Mouse (Mus musculus): ENCODE data around the gene Creb3l1. TPM values are rescaled to one million over a fixed set of nuclear protein-coding genes. Genes with fewer than 3 reads are reported as not detected.

Gene Creb3l1
- polyA plus RNA-seq, 1 experiment from 2014 or later: 1.9 TPM

- no peak for DNase-seq (ENCODE audit: low spot score)
- Histone ChIP-seq H3K4me3 (no peak overlapping the region), H3K27me3 (ENCODE audit: insufficient read depth, poor library complexity, severe bottlenecking) (no peaks in the 10 kb centered on the region), H3K36me3 (peaks cover 79% of the 10 kb centered on the region), H3K27ac (peak overlapping the region; percentile 56; the same call in 1 of the 2 replicates), H3K4me1 (replicated peaks) (peaks cover 71% of the 10 kb centered on the region), H3K9me3 (no peaks in the 10 kb centered on the region)
- 90% methylated on average over 7 of the region's 7 CpGs for WGBS
Measured at GRCm38 (mm10) chr2:91936154-91936553, 88.1 kb downstream of the Creb3l1 start.

GRCm38 (mm10) chr2:91934826-91935525, 89.3 kb downstream of the Creb3l1 start:
- no peak overlapping the region for H3K4me3 ChIP-seq
- peaks cover 70% of the 10 kb centered on the region for H3K36me3 ChIP-seq
- WGBS: 86% methylated on average over 9 of the region's 9 CpGs
- peak overlapping the region; percentile 53; the same call in 1 of the 2 replicates for H3K27ac ChIP-seq
- peaks cover 75% of the 10 kb centered on the region for H3K4me1 ChIP-seq (replicated peaks)
- no peak for DNase-seq (ENCODE audit: low spot score)
- no peaks in the 10 kb centered on the region for H3K9me3 ChIP-seq
- H3K27me3 ChIP-seq (ENCODE audit: insufficient read depth, poor library complexity, severe bottlenecking): no peaks in the 10 kb centered on the region

- peak overlapping the region; percentile 100 for H3K27ac ChIP-seq
- H3K4me3 ChIP-seq: peak overlapping the region; percentile 82
- H3K27me3 ChIP-seq (ENCODE audit: insufficient read depth, poor library complexity, severe bottlenecking): no peaks in the 10 kb centered on the region
- H3K9me3 ChIP-seq: no peaks in the 10 kb centered on the region
- 62% methylated on average over 8 of the region's 8 CpGs for whole genome bisulfite sequencing
- DNase-seq (ENCODE audit: low spot score): no peak
- H3K36me3 ChIP-seq: peaks cover 70% of the 10 kb centered on the region
- peaks cover 79% of the 10 kb centered on the region for H3K4me1 ChIP-seq (replicated peaks)
Measured at GRCm38 (mm10) chr2:91934016-91934415, 90.3 kb downstream of the Creb3l1 start.

- peaks cover 70% of the 10 kb centered on the region for H3K36me3 ChIP-seq
- WGBS: 17% methylated on average over 9 of the region's 9 CpGs
- H3K4me3 ChIP-seq: peak overlapping the region; percentile 82
- peaks cover 84% of the 10 kb centered on the region for H3K4me1 ChIP-seq (replicated peaks)
- no peaks in the 10 kb centered on the region for H3K27me3 ChIP-seq (ENCODE audit: insufficient read depth, poor library complexity, severe bottlenecking)
- H3K27ac ChIP-seq: peak overlapping the region; percentile 100
- peak; percentile 51 for DNase-seq (ENCODE audit: low spot score)
- no peaks in the 10 kb centered on the region for H3K9me3 ChIP-seq
Measured at GRCm38 (mm10) chr2:91933471-91933870, 90.8 kb downstream of the Creb3l1 start.

- no peak for DNase-seq (ENCODE audit: low spot score)
- Histone ChIP-seq H3K4me3 (peak overlapping the region; percentile 82), H3K27ac (peak overlapping the region; percentile 100), H3K27me3 (ENCODE audit: insufficient read depth, poor library complexity, severe bottlenecking) (no peaks in the 10 kb centered on the region), H3K4me1 (replicated peaks) (peaks cover 91% of the 10 kb centered on the region), H3K9me3 (no peaks in the 10 kb centered on the region), H3K36me3 (peaks cover 66% of the 10 kb centered on the region)
- 8% methylated on average over 6 of the region's 6 CpGs for WGBS
Measured at GRCm38 (mm10) chr2:91932737-91933350, 91.5 kb downstream of the Creb3l1 start.

Other genes starting within 250 kb of the Creb3l1 start
- 0.48 and 0.95 TPM in 2 replicates for gene Chrm4, start 97.3 kb downstream of the Creb3l1 start, polyA plus RNA-seq (2016; fragmentation: Nextera tagmentation; extraction: Ambion mirVana)
- gene Mdk, start 92.2 kb downstream of the Creb3l1 start, polyA plus RNA-seq (2016; fragmentation: Nextera tagmentation; extraction: Ambion mirVana): 1,375 and 1,717 TPM in 2 replicates
- 0.18 and 0.25 TPM in 2 replicates for gene Gm9821, start 78.8 kb downstream of the Creb3l1 start, polyA plus RNA-seq (2016; fragmentation: Nextera tagmentation; extraction: Ambion mirVana)
- 36.3 and 39.4 TPM in 2 replicates for gene Dgkz, start 48.6 kb downstream of the Creb3l1 start, polyA plus RNA-seq (2016; fragmentation: Nextera tagmentation; extraction: Ambion mirVana)
- gene Phf21a, start 68.6 kb upstream of the Creb3l1 start, polyA plus RNA-seq (2016; fragmentation: Nextera tagmentation; extraction: Ambion mirVana): 35.3 and 38.1 TPM in 2 replicates

All from hindbrain, embryonic 10.5 days (tissue).